Mouse (Mus musculus): ENCODE data around the gene Zic1.

Zic1 gene

GRCm38 (mm10) chr9:91365664-91366063 is at the start of gene Zic1:
Zic1 (minus strand) TSS chr9:91365810.
- DNase-seq (ENCODE audit: low spot score) = no peak

- no peak for DNase-seq (ENCODE audit: low spot score)
Measured at GRCm38 (mm10) chr9:91414007-91414661, 48.5 kb upstream of the Zic1 start.

GRCm38 (mm10) chr9:91409771-91410170 is 44.2 kb upstream of the Zic1 start:
- no peak for DNase-seq (ENCODE audit: low spot score)

- DNase-seq (ENCODE audit: low spot score) = no peak
Measured at GRCm38 (mm10) chr9:91406258-91406763, 40.7 kb upstream of the Zic1 start.

- DNase-seq (ENCODE audit: low spot score) = no peak
Measured at GRCm38 (mm10) chr9:91405753-91406178, 40.2 kb upstream of the Zic1 start.

- DNase-seq (ENCODE audit: low spot score) = no peak
Measured at GRCm38 (mm10) chr9:91404905-91405752, 39.5 kb upstream of the Zic1 start.

GRCm38 (mm10) chr9:91404229-91404628 is 38.6 kb upstream of the Zic1 start:
- DNase-seq (ENCODE audit: low spot score) = no peak

GRCm38 (mm10) chr9:91401471-91401870 is 35.9 kb upstream of the Zic1 start:
- DNase-seq (ENCODE audit: low spot score) = no peak

- DNase-seq (ENCODE audit: low spot score) = no peak
Measured at GRCm38 (mm10) chr9:91400482-91401093, 35.0 kb upstream of the Zic1 start.

- no peak for DNase-seq (ENCODE audit: low spot score)
Measured at GRCm38 (mm10) chr9:91399976-91400375, 34.4 kb upstream of the Zic1 start.

- DNase-seq (ENCODE audit: low spot score) = no peak
Measured at GRCm38 (mm10) chr9:91395066-91395772, 29.6 kb upstream of the Zic1 start.

GRCm38 (mm10) chr9:91394211-91394646 is 28.6 kb upstream of the Zic1 start:
- no peak for DNase-seq (ENCODE audit: low spot score)

GRCm38 (mm10) chr9:91393376-91394068 is 27.9 kb upstream of the Zic1 start:
- DNase-seq (ENCODE audit: low spot score) = no peak

- DNase-seq (ENCODE audit: low spot score) = no peak
Measured at GRCm38 (mm10) chr9:91388173-91388572, 22.6 kb upstream of the Zic1 start.

GRCm38 (mm10) chr9:91387740-91388080 is 22.1 kb upstream of the Zic1 start:
- no peak for DNase-seq (ENCODE audit: low spot score)

GRCm38 (mm10) chr9:91386891-91387739 is 21.5 kb upstream of the Zic1 start:
- no peak for DNase-seq (ENCODE audit: low spot score)

GRCm38 (mm10) chr9:91386502-91386890 is 20.9 kb upstream of the Zic1 start:
- no peak for DNase-seq (ENCODE audit: low spot score)

GRCm38 (mm10) chr9:91385561-91386430 is 20.2 kb upstream of the Zic1 start:
- no peak for DNase-seq (ENCODE audit: low spot score)

- DNase-seq (ENCODE audit: low spot score) = no peak
Measured at GRCm38 (mm10) chr9:91384693-91385560, 19.3 kb upstream of the Zic1 start.
